Mouse (Mus musculus) ES-E14 (cell line): ENCODE data around the gene Cmss1.

ENCODE experiments used
- CHD2 ChIP-seq: IDR thresholded peaks from 2 replicates; pipeline ENCODE4 v1.6.1; 2014; ENCODE audit warnings: mild to moderate bottlenecking, low read depth, low read length, inconsistent platforms
- HCFC1 ChIP-seq: IDR thresholded peaks from 2 replicates; pipeline ENCODE4 v1.6.1; 2012; ENCODE audit warnings: low read length, inconsistent platforms, borderline replicate concordance; ENCODE audit not compliant: insufficient read depth
- MAFK ChIP-seq: IDR thresholded peaks from 2 replicates; pipeline ENCODE4 v1.6.1; 2014; ENCODE audit warnings: mild to moderate bottlenecking, low read depth, low read length, inconsistent platforms; ENCODE audit not compliant: insufficient read depth
- ZC3H11A ChIP-seq: IDR thresholded peaks from 2 replicates; pipeline ENCODE4 v1.6.1; 2012; ENCODE audit warnings: low read depth, mild to moderate bottlenecking, inconsistent platforms, low read length, borderline replicate concordance
- ZNF384 ChIP-seq: IDR thresholded peaks from 2 replicates; pipeline ENCODE4 v1.6.1; 2012; ENCODE audit warnings: low read depth, low read length, inconsistent platforms

DNA sequence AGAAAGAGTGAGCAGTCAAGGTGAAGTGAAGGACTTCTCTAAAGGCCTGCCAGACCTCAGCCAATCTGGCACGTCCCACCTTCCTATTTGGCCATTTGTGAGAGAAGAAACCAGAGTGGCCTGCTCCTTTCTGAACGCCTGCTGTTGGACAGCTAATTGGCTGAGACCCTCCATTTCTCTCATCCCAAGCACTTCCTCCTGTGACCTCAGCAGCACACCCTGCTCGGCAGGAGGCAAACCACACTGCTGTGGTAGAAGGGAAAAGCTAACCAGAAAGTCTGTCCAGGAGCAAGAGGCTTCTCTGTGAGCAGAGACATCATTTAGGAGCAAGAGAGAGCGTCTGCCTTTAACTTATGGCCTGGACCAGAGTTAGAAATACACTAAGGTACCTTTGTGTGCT lies 289.5 kb downstream of the Cmss1 start:
- TF ChIP-seq ZNF384 (no peak), MAFK (no peak), ZC3H11A (no peak), CHD2 (no peak), HCFC1 (no peak)
